Mouse (Mus musculus): Measurements from ENCODE around the gene Hspa1a.
A peak's percentile ranks its signal among the peaks of the same experiment; 100 is the strongest.
"Not testable (repeated sequence)": the region's sequence is repeated elsewhere in the genome, so short reads cannot be mapped to it uniquely, and the experiment has no call there.

The Hspa1a gene

DNA sequence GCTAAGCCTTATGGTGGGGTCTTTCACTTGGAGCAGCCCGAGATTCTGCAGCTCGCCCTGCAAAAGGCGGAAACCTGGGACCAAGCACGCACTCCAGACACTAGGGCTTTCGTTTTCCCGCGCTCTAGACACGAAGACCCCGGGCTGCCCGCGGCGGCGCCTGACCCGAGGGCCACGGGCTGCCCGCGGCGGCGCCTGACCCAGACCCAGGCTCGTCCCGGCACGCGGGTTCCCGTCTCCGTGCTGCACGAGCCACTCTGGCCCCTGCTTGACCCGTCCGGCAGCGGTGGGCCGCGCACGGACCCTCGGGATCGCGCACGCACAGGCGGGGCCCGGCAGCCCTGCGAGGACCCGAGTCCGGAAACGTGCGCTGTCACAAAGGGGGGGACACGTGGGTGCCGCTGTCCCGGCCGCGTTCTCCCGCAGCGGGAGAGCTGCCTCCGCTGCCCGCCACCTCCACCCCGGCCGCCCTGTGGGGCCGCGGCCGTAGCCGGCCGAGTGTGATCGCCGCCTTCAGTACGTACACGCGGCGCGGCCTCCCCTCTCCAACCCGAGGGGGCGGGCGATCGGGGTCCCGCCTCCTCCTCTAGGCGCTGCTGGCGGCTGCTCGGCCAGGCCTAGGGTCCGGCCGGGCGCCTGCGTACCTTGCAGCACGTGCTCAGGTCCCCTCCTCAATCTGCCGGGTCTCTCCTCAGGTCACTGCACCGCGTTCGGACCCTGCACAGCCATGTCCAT, 28.9 kb upstream of the Hspa1a start, which contains the start of gene Vars:
Gene Vars (plus strand): TSS at position 271 of the 735 bp plus-strand sequence.
- DNase-seq, result peak; percentile 85 to 88

DNA sequence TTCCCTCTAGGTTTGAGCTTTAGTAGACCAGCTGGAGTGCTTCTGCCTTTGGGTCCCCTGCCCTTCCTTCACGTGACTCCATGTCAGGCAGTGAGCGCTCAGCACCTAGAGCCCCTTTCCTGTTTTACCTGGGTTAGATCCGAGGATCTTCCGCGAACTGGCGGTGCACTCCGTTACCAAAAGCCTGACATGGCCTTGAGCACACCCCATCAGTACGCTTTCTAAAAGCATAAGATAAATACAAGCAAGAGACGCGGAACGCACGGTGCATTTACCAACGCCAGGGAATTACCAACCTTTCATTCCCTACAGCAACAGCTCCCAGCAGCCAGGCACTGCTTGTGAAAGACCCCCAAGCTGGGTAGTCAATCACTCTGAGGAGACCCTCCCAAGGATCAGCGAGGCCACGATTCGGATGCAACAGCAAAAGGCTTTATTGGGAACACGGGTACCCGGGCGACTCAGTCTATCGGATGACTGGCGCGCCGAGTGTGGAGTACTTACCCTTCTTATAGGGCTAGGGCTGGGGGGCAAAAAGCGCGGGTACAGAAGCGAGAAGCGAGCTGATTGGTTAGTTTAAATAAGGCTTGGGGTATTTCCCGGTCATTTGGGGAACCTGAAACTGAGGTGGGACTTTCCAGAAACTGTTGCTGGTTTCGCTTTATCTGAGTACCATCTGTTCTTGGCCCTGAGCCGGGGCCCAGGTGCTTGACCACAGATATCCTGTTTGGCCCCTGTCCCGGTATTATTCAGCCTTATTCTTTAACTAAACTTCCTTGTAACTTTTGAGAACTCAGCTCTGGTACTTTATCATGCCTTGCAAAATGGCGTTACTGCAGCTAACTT, 28.1 kb upstream of the Hspa1a start:
- DNase-seq, result peak in 1 of 2 experiments; percentile 12

DNA sequence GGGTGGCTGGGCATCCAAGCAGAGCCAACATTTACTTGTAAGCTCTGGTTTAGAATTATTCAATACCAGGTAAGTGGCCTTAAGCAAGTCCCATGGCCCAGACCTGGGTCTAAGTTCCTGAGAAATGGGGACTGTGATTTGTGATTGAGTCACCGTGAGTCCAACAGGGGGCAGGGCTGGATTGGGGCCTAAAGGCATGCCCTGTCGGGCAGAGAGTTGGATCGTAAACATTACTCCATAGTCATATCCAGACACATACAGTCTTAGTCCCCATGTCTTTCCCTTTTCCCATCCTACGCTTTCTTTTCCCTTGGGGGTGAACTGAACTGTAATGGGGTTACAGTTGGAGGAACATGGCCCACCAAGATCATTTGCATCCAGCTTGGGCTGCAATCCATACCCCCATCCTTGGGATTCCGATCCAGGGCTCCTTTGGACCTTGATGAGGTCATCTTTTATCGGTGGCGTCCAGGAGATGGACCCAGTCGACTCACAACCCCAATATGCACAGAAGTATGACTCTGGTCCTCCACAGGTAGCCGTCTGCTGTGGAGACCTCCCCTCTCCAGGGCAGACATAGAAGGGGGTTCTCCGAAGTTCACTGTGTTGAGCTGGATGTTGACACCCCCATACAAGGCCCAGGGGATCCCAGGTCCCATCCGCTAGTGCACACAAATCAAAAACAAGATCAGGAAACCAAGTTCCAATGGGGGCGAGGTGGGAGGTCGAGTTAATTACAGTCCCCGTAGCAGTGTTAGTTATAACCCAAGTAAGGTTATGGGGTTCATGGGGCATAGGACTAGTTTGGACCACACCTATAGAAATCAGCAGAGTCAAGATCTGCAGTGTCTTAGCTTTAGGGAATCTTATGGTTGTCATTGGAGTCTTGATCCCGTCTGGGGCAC, 26.8 kb upstream of the Hspa1a start:
- no peak for DNase-seq

DNA sequence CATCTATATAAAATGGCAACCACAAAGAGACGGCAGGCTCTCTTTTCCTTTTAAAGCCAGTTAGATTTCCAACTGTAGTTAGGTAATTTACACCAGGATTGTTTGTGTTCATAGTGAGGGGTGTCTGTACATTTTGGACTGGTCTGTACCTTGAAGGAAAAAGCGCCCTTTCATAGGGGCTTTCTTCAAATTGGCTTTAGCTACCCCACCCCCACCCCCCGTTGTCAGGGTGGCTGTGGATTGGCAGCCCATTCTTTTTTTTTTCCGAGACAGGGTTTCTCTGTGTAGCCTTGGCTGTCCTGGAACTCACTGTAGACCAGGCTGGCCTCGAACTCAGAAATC, 25.2 kb upstream of the Hspa1a start:
- no peak for DNase-seq

DNA sequence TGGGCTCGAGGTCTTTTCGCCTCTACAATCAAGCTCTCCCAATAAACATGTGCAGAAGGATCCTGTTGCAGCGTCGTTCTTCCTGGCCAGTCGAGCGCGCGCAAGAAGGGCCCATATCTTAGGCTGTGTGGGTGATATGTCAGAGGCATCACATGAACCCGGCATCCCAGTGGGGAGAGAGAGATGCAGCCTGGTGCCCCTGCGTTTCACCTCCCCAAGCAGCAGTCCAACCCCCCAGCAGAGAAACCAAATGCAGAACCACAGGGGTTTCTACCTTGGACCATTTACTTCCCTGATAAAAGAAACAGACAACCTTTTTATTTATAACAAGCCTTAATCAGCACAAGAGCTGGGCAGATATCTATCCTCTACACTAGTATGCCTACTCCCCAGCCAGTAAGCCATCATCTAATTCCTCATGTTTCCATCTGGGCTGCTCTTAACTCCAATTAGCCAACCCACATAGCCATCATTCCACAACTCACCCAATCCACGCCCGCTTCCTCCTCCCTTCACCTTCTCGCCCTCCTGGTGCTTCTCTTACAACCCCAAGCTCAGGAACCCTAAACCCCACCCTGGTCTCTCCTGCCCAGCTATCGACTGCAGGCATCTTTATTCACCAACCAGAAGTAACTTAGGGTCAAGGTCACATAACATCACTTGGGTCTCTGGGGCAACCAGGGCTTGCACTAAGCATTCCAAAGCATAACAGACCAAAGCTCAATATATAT, 24.6 kb upstream of the Hspa1a start:
- DNase-seq, result no peak

DNA sequence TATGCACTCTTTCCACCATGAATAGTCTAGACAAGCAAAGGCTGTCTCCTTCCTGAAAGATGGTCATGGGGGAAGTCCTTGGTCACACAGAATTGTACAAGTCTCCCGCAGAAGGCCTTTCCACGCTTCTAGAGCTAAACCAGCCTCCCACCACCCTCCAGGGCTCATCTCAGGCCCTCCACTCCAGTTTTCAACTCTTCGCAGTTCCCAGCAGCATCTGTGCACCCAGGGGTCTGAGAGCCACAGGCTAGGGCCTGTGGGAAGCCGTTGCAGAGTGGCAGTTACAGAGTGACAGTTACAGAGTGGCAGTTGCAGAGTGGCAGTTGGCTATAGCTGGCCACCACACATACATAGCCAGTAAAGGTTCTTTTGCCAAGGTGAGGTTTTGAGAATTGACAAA, 24.0 kb upstream of the Hspa1a start:
- DNase-seq, result not testable (repeated sequence)

DNA sequence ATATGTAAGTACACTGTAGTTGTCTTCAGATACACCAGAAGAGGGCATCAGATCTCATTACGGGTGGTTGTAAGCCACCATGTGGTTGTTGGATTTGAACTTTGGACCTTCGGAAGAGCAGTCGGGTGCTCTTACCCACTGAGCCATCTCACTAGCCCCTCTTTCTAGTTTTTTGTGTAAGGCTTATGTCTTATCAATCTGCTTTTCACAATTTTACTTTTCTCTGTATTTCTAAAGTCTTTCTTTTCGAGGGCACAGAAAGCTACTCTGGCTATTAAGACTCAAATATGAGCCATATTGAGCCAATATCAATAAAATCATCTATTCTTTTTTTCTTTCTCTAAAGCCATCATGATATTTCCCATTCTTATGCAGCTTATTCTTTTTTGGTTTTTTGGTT, 23.2 kb upstream of the Hspa1a start:
- not testable (repeated sequence) for DNase-seq

DNA sequence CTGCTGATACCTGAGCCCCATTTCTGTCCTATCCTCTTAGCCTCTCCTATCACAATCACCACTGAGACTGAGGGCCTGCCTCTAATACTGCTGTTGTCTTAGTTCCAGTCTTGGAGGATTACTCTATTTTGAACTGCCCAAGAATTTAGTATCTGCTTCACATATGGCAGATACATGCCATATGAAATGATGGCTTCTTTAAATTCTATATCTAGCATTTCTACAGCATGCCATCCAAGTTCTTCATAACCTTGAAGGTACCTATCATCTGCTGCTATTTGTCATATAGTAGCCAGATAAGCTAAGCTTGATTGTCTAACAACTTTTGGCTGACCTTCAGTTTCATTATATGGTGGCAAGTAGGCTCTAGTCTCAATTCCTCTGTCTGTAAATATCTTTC, 22.8 kb upstream of the Hspa1a start:
- no peak for DNase-seq

DNA sequence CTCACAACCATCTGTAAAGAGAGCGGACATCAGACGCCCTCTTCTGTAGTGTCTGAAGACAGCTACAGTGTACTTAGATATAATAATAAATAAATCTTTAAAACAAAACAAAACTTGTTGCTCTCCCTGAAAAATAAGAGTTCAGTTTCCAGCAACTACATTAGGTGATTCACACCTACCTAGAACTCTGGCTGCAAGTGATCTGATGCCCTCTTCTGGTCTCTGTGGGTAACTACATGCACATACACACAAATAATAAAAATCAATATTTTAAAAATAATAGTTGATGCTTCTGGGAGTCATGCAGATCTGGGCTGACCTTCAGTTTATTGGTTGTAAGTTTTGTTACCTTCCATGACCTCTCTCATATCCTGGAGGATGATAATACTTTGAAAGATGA, 12.3 kb upstream of the Hspa1a start:
- peak; percentile 44 to 50 for DNase-seq

DNA sequence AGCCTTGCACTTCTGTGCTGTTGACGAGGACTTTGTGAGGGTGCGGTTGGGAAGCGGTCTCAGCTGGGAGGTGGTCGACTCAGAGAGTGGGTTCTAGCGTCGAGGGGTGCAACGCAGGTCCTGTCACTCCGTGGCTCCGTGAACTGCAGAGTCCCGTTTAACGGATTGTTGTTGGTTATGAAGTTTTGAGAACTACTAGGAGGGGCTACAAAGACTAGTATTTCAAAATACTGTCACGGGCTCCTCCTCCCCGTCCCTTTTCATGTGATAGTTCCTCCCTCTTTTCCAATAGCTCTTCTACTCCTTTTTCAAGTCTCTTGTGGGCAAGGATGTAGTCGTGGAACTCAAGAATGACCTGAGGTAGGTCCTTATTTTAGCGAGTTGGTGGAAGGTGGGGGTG, 10.4 kb upstream of the Hspa1a start:
- DNase-seq, result no peak

DNA sequence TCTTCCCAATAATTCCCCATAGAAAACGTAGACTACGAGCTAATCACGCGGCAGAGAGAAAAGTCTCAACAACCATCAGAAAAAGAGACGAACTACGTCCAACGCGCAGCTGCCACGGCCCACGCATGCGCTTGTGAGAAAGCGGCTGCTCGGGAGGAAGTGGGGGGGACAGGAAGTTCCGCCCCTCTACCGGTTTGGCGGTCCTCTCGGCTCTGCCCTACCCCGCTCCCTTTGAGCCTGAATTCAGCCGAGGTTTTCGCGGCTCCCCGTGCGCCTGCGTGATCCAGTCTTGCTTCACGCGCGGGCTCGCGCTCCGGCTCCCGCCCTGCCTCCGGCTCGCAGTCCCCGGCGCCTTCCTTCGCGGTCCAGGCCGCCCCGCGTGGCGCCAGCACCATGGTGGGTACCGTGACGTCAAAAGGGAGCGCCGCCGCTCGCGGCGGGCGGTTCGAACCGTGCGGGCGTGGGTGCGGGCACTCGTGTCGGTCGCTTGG, 9.8 kb upstream of the Hspa1a start, which contains the start of gene Lsm2:
Gene Lsm2 (plus strand): TSS at position 173 of the 491 bp plus-strand sequence.
- DNase-seq, result peak; percentile 89 to 92

DNA sequence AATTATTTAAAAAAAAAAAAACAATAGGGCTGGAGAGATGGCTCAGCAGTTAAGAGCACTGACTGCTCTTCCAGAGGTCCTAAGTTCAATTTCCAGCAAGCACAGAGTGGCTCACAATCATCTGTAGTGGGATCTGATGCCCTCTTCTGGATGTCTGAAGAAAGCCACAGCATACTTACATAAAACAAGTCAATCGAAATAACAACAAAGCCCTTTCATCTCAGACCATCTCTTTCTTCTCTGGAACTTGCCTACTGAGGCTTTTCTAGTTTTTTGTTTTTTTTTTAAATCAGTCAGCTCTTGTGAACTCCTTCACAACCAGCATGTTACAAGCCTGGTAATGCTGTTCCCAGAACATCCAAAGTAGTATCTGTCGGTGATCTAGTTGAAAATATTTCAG, 8.7 kb upstream of the Hspa1a start:
- peak; percentile 33 to 49 for DNase-seq

DNA sequence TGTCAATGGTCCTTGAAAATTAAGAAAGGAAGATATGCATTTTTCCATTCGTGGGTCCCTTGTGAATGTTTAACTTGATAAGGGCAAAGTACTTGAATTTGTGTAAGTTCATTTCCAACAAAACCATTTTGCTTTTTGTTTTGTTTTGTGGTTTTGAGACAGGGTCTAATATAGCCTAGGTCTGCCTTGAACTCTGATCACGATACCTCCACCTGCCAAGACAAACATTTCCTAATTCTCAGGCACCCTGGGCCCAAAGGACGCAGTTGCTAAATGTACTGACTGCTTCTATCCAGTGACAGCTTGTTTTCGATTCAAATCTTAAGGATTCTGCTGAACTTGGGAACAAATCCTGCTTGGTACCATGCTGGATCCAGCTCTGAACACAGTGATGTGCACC, 7.7 kb upstream of the Hspa1a start:
- no peak for DNase-seq

DNA sequence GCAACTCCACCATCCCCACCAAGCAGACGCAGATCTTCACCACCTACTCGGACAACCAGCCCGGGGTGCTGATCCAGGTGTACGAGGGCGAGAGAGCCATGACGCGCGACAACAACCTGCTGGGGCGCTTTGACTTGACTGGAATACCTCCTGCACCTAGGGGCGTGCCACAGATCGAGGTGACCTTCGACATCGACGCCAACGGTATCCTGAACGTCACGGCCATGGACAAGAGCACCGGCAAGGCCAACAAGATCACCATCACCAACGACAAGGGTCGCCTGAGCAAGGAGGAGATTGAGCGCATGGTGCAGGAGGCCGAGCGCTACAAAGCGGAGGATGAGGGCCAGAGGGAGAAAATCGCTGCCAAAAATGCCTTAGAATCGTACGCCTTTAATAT, 6.3 kb upstream of the Hspa1a start:
- DNase-seq, result no peak

DNA sequence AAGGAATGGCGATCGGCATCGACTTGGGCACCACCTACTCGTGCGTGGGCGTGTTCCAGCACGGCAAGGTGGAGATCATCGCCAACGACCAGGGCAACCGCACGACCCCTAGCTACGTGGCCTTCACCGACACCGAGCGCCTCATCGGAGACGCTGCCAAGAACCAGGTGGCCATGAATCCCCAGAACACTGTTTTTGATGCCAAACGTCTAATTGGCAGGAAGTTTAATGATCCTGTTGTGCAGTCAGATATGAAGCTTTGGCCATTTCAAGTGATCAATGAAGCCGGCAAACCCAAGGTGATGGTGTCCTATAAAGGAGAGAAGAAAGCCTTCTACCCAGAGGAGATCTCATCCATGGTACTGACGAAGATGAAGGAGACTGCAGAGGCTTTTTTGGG, 5.0 kb upstream of the Hspa1a start:
- no peak for DNase-seq

DNA sequence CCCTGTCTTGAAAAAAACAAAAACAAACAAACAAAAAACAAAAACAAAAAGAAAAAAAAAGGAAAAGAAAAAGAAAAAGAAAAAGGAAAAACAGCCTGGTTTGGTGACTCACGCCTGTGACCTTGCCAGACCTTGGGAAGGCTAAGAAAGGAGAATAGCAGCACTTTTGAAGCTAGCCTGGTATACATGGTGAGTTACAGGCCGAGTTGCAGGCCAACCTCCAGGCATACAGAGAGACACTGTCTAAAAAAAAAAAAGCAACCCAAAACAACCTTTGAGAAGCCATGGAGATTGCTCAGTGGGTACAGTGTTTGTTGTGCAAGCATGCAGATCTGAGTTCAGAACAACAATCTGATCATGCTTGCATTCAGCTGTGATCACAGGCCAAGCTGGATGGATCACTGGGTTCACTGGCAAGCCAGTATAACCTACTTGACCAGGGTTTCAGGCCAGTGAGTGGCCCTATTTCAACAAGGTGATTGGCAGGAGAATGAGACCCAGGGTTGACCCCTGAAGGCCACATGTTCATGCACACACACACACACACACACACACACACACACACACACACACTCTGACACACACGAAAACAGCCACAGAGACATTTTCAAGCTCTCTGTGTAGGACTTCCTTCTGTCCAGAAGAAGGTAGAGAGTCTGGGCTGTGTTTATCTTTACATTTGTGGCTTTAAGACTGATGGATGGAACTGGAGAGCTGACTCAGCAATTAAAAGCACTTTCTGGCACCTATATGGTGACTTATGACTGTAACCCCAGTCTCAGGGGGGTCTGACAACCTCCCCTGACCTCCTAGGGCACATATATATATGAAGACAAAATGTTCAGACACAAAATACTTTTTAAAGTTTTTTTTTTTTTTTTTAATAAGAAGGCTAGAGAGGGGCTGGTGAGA, 3.9 kb upstream of the Hspa1a start:
- no peak for DNase-seq

DNA sequence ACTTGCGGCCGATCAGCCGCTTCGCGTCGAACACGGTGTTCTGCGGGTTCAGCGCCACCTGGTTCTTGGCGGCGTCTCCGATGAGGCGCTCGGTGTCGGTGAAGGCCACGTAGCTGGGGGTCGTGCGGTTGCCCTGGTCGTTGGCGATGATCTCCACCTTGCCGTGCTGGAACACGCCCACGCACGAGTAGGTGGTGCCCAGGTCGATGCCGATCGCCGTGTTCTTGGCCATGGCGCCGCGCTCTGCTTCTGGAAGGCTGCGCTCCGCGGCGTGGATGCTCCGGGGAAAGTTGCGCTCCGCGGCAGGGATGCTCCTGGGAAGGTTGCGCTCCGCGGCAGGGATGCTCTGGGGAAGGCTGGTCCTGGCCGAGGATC, 275 bp downstream of the Hspa1a start:
- not testable (repeated sequence) for DNase-seq

DNA sequence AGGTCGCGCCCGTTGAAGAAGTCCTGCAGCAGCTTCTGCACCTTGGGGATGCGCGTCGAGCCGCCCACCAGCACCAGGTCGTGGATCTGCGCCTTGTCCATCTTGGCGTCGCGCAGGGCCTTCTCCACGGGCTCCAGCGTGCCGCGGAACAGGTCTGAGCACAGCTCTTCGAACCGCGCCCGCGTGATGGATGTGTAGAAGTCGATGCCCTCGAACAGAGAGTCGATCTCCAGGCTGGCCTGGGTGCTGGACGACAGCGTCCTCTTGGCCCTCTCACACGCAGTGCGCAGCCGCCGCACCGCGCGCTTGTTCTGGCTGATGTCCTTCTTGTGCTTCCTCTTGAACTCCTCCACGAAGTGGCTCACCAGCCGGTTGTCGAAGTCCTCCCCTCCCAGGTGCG, 1.1 kb downstream of the Hspa1a start:
- DNase-seq, result not testable (repeated sequence)

DNA sequence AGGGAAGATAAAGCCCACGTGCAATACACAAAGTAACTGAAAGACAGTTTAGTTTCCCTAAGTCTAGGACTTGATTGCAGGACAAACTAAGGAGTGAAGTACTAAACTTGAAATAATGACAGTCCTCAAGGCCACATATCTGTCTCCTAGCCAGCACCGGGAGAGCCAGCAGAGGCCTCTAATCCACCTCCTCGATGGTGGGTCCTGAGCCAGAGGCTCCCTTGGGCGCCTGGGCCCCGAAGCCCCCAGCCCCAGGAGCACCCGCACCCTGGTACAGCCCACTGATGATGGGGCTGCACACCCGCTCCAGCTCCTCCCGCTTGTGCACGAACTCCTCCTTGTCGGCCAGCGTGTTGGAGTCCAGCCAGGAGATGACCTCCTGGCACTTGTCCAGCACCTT, 2.1 kb downstream of the Hspa1a start, which contains the start of gene Gm20481:
Gene Gm20481 (plus strand): TSS at position 91 of the 400 bp plus-strand sequence.
- not testable (repeated sequence) for DNase-seq

DNA sequence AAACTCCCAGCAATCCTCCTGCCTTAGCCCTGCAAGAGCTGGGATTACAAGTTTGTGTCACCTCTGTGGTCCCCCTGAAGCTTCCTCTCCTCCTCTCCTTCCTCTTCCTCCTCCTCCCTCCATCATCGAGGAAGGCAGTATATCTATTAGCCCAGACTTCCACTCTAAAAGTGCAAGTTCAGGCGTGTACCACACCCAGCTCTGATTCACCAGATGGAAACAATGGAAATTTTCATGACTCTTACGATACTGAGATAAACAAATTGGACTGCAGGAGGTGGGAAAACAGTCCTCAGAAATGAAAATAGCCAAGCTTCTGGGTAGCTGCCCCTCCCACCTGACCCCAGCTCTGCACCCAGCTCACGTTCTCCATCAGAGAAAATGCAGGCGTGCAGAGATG, 6.3 kb downstream of the Hspa1a start:
- DNase-seq, result no peak

DNA sequence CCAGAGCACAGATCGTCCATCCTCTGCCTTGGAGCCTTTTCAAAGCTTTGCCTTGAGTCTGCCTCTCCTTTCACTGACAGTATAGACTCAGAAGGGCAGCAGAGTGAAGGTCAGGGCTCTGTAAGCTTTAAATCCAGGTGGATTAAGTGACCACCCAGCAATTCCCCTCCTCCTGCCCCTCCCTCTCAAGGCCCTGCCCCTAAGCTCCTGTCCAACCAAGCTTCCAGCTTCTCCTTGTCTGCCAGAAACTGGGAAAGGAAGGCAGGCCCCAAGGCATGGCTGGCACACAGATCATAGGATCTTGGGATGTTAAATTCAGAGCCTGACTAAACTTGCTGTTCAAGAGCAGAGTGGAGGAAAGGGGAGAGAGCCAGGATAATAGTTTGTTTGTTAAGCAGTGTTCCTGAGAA, 7.3 kb downstream of the Hspa1a start:
- DNase-seq, result no peak

Measured in cerebellum, postnatal 14 days (tissue).